Mouse (Mus musculus): Measurements from ENCODE around the gene Exosc9. TPM values are rescaled to one million over a fixed set of nuclear protein-coding genes. Genes with fewer than 3 reads are reported as not detected.

The Exosc9 gene
- polyA plus RNA-seq (2014; fragmentation: Nextera tagmentation; extraction: Ambion mirVana) = 52.9 and 53.7 TPM in 2 replicates

DNA sequence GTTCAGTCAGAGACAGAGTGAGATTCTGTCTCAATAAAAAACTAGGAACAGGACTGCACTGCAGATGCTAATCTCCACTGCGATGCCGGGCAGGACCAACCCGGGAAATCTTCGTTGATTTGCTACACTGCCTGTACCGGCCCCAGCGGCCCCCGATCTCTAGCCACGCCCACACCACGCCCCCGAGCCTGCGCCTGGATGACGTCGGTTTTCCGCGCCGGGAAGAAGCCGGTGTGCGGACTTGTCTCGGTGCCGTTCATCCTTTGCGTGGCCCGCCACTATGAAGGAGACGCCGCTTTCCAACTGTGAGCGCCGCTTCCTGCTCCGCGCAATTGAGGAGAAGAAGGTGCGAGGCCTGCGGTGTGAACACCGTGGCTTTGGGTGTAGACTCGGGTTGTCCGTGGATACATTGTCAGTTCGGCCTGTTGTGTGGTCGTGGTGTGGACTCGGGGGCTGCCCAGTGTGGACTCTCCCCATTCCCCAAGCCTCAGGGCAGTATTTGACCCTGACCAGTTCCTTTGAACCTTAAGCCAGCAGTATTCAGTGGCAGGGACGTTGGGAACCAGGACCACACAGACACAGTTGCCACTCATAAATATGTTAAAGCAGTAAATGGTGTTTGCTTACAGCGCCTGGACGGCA, at the start of gene Exosc9:
Gene Exosc9 (plus strand): TSS at position 201 of the 642 bp plus-strand sequence.
- Histone ChIP-seq H3K4me1 (ENCODE audit: control insufficient read depth, insufficient read depth, low read length) (peaks cover 5% of the 10 kb centered on the region; the same call in 1 of the 2 replicates), H3K4me2 (ENCODE audit: low read depth, low read length) (peak within 1 kb of the TSS; percentile 67), H3K9ac (ENCODE audit: low read depth, low read length) (peak within 1 kb of the TSS; percentile 82), H3K9me3 (ENCODE audit: control insufficient read depth, low read length) (no peaks in the 10 kb centered on the region), H3K4me3 (ENCODE audit: low read depth, low read length) (peak within 1 kb of the TSS; percentile 85), H3K36me3 (ENCODE audit: control insufficient read depth, insufficient read depth, low read length) (peaks cover 37% of the 10 kb centered on the region), H3K27ac (replicated peaks; ENCODE audit: low read depth, low read length) (peak within 1 kb of the TSS; percentile 63), H3K27me3 (replicated peaks; ENCODE audit: control insufficient read depth, insufficient read depth, low read length) (no peaks in the 10 kb centered on the region)
- DNase-seq (ENCODE audit: low spot score) (peak; percentile 93), ATAC-seq (ENCODE audit: low read depth) (peak; percentile 95)
- WGBS = 0% methylated on average over 35 of the region's 39 CpGs

DNA sequence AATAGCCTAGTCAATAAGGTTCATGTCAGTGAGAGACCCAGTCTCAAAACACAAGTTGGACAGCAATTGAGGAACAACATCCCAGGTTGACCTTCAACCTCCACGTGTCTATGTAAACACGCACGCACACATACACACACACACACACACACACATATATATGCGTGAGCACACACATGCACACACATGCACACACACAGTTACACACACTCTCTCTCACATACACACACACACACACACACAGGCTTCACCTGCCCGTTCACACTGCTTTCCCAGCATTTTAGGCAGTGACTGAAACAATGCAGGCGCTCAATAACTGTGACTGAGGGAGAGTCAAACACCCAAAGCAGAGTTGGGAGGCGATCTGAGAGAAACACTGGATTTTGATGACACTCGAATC, 47.1 kb upstream of the Exosc9 start:
- H3K4me2 ChIP-seq (ENCODE audit: low read depth, low read length) = no peak overlapping the region
- 78% methylated on average over 8 of the region's 8 CpGs for WGBS
- no peak overlapping the region for H3K9ac ChIP-seq (ENCODE audit: low read depth, low read length)
- no peak overlapping the region for H3K27ac ChIP-seq (replicated peaks; ENCODE audit: low read depth, low read length)
- H3K36me3 ChIP-seq (ENCODE audit: control insufficient read depth, insufficient read depth, low read length) = no peaks in the 10 kb centered on the region
- no peak for DNase-seq (ENCODE audit: low spot score)
- H3K27me3 ChIP-seq (replicated peaks; ENCODE audit: control insufficient read depth, insufficient read depth, low read length) = no peaks in the 10 kb centered on the region
- ATAC-seq (ENCODE audit: low read depth) = no peak
- no peaks in the 10 kb centered on the region for H3K4me1 ChIP-seq (ENCODE audit: control insufficient read depth, insufficient read depth, low read length)
- no peak overlapping the region for H3K4me3 ChIP-seq (ENCODE audit: low read depth, low read length)
- no peaks in the 10 kb centered on the region for H3K9me3 ChIP-seq (ENCODE audit: control insufficient read depth, low read length)

DNA sequence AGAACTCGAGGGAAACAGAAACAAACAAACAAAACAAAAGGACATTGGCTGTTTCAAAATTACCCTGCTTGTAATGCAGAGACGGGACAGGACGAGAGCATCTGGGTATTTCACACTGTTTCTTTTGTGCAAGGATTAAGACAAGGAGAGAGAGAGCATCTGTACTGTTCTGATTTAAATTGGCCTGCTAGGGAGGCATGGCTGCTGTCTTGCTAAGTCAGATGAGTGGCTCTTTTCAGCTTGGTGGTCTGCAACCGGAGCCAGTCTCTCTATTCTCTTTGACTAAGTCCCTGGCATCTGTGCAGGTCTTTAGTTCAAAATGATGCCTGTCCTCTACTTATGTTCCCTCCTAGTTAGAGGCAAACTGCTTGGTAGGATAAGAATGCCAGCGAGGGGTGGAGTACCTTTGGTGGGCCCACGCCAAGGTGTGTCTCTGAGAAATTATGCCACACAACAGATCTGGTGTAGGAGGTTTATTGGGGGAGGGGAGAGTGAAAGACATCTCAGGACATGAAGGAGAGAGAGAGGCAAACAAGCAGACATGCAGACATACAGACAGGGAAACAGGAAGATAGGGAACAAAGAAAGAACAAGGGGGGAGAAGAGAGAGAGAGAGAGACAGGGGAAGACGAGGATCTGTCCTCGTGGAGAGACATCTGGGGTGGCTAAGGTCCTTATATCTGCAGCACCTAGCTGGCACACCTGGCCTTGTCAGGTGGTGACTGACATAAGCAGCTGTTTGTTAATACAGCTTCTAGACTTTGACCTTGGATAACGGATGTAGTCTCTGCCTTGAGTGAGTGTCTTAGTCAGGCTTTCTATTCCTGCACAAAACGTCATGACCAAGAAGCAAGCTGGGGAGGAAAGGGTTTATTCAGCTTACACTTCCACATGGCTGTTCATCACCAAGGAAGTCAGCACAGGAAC, 46.3 kb upstream of the Exosc9 start:
- no peaks in the 10 kb centered on the region for H3K9me3 ChIP-seq (ENCODE audit: control insufficient read depth, low read length)
- no peak overlapping the region for H3K4me2 ChIP-seq (ENCODE audit: low read depth, low read length)
- no peak overlapping the region for H3K27ac ChIP-seq (replicated peaks; ENCODE audit: low read depth, low read length)
- 58% methylated on average over 10 of the region's 10 CpGs for WGBS
- H3K4me3 ChIP-seq (ENCODE audit: low read depth, low read length) = no peak overlapping the region
- no peaks in the 10 kb centered on the region for H3K36me3 ChIP-seq (ENCODE audit: control insufficient read depth, insufficient read depth, low read length)
- no peaks in the 10 kb centered on the region for H3K4me1 ChIP-seq (ENCODE audit: control insufficient read depth, insufficient read depth, low read length)
- no peak overlapping the region for H3K9ac ChIP-seq (ENCODE audit: low read depth, low read length)
- H3K27me3 ChIP-seq (replicated peaks; ENCODE audit: control insufficient read depth, insufficient read depth, low read length) = no peaks in the 10 kb centered on the region
- no peak for ATAC-seq (ENCODE audit: low read depth)
- no peak for DNase-seq (ENCODE audit: low spot score)

DNA sequence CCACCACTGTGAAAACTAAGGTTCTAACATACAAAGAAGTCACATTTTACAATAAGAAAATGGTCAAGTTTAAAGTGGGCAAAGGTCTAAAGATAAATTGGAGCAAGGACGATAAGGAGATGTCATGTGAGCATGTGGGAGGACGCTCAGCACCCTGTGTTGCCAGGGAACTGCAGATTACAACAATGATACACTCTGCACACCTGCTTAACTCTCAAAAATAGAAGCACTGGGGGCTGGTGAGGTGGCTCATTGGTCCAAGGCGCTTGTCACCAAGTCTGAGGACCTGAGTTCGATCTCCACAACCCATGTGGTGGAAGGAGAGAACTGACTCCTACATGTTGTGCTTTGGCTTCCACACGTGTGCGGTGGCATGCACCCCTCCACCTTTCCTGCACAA, 40.9 kb upstream of the Exosc9 start:
- H3K9ac ChIP-seq (ENCODE audit: low read depth, low read length) = no peak overlapping the region
- DNase-seq (ENCODE audit: low spot score) (no peak), ATAC-seq (ENCODE audit: low read depth) (no peak)
- no peak overlapping the region for H3K27ac ChIP-seq (replicated peaks; ENCODE audit: low read depth, low read length)
- H3K4me3 ChIP-seq (ENCODE audit: low read depth, low read length) = no peak overlapping the region
- WGBS = 84% methylated on average over 6 of the region's 6 CpGs
- H3K4me2 ChIP-seq (ENCODE audit: low read depth, low read length) = no peak overlapping the region
- no peaks in the 10 kb centered on the region for H3K27me3 ChIP-seq (replicated peaks; ENCODE audit: control insufficient read depth, insufficient read depth, low read length)
- H3K36me3 ChIP-seq (ENCODE audit: control insufficient read depth, insufficient read depth, low read length) = no peaks in the 10 kb centered on the region
- H3K4me1 ChIP-seq (ENCODE audit: control insufficient read depth, insufficient read depth, low read length) = no peaks in the 10 kb centered on the region
- no peaks in the 10 kb centered on the region for H3K9me3 ChIP-seq (ENCODE audit: control insufficient read depth, low read length)

DNA sequence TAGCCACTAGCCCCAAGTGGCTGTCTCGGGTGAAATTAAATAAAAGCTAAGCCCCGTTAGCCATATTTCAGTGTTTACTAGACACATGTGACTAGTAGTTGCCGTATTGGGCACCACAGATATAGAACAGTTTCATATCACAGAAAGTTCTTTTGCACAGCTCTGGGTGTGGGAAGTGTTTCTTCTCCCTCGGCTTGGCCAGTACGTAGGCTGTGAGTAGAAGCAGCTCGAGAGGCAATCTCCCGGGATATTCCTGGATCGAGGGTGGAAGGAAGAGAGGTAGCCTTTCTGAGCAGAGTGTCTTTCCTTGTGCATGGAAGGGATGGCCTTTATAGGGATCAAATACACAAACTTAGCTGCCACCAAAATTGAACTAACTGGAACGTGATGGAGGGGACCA, 36.2 kb upstream of the Exosc9 start:
- no peak for ATAC-seq (ENCODE audit: low read depth)
- WGBS = 87% methylated on average over 9 of the region's 9 CpGs
- Histone ChIP-seq H3K27me3 (replicated peaks; ENCODE audit: control insufficient read depth, insufficient read depth, low read length) (peaks cover 14% of the 10 kb centered on the region), H3K4me1 (ENCODE audit: control insufficient read depth, insufficient read depth, low read length) (no peaks in the 10 kb centered on the region), H3K27ac (replicated peaks; ENCODE audit: low read depth, low read length) (no peak overlapping the region), H3K9me3 (ENCODE audit: control insufficient read depth, low read length) (no peaks in the 10 kb centered on the region), H3K36me3 (ENCODE audit: control insufficient read depth, insufficient read depth, low read length) (no peaks in the 10 kb centered on the region), H3K4me3 (ENCODE audit: low read depth, low read length) (no peak overlapping the region), H3K9ac (ENCODE audit: low read depth, low read length) (no peak overlapping the region), H3K4me2 (ENCODE audit: low read depth, low read length) (no peak overlapping the region)
- no peak for DNase-seq (ENCODE audit: low spot score)

DNA sequence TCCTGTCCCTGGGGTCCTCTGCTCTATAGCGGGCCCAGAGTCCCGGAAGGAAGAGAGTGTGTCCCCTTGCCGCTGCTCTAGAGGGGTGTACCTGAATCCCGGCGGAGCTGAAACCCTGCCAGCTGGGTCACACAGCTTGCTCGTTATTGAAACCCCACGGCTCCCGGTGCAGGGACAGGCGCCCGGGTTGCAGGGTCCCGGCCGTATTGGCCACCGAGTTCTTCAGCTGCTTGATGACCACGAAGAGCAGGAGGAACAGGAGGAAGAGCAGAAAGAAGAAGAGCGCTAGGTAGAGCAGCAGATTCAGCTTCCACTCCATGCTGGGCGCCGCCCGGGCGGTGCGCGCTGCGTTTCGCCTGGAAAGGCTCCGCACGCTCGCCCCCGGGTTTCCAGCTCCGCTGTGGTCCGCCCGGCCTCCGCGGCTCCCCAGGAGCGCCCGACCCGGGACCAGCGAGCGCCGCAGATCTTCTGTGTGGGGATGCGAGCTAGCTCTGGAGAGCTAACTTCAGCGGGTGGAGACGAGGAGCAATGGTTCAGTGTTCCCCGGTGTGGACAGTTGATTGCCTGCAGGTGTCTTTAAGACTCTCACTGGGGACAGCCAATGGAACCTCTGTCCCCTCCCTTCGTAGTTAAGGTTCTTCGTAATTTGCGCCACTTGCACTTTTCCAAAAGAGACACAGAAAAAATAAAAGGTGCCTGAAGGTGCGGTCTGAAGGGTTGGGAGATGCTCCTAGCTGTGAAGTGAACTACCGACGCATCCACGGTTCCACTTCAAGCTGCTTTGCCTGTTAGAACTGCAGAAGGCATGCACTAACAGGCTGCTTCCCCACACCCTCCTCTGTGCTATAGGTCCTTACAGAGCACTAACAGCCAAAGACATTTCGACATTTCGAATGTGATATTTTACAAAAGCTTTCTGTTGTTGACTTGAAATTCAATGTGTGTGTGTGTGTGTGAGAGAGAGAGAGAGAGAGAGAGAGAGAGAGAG, 31.0 kb upstream of the Exosc9 start, which contains the start of gene Gm11549:
Gene Gm11549 (minus strand): TSS at position 741 of the 988 bp plus-strand sequence.
- 0 out of 2 replicates have a peak, but pooled peaks cover 4% of the 10 kb centered on the region for H3K4me1 ChIP-seq (ENCODE audit: control insufficient read depth, insufficient read depth, low read length)
- peak within 1 kb of the TSS; percentile 87 for H3K4me2 ChIP-seq (ENCODE audit: low read depth, low read length)
- H3K9me3 ChIP-seq (ENCODE audit: control insufficient read depth, low read length) = no peaks in the 10 kb centered on the region
- DNase-seq (ENCODE audit: low spot score) = peak; percentile 20
- no peak within 1 kb of the TSS for H3K27ac ChIP-seq (replicated peaks; ENCODE audit: low read depth, low read length)
- no peaks in the 10 kb centered on the region for H3K36me3 ChIP-seq (ENCODE audit: control insufficient read depth, insufficient read depth, low read length)
- H3K27me3 ChIP-seq (replicated peaks; ENCODE audit: control insufficient read depth, insufficient read depth, low read length) = peaks cover 36% of the 10 kb centered on the region
- 1% methylated on average over 50 of the region's 51 CpGs for WGBS
- peak; percentile 44; the same call in 1 of the 2 replicates for ATAC-seq (ENCODE audit: low read depth)
- peak within 1 kb of the TSS; percentile 56 for H3K9ac ChIP-seq (ENCODE audit: low read depth, low read length)
- peak within 1 kb of the TSS; percentile 45 for H3K4me3 ChIP-seq (ENCODE audit: low read depth, low read length)

DNA sequence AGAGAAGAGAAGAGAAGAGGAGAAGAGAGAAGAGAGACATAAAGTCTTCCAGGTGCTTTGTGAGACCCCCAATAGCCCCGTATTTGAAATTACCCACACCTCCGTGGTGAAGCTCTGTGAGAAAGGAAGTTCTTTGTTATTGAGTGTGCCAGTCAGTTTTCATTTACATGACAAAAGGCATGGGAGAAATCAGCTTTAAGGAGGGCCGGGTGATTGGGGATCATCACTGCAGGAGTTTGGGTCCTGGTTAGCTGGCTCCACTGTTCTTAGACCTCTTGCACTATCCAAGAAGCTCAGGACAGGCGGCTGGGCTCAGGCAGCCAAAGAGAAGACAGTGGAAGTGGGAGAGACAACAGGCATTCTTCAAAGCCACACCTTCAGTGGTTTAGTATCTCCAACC, 30.3 kb upstream of the Exosc9 start:
- H3K9ac ChIP-seq (ENCODE audit: low read depth, low read length) = no peak overlapping the region
- no peak overlapping the region for H3K27ac ChIP-seq (replicated peaks; ENCODE audit: low read depth, low read length)
- no peak overlapping the region for H3K4me3 ChIP-seq (ENCODE audit: low read depth, low read length)
- no peaks in the 10 kb centered on the region for H3K36me3 ChIP-seq (ENCODE audit: control insufficient read depth, insufficient read depth, low read length)
- no peaks in the 10 kb centered on the region for H3K9me3 ChIP-seq (ENCODE audit: control insufficient read depth, low read length)
- DNase-seq (ENCODE audit: low spot score) (no peak), ATAC-seq (ENCODE audit: low read depth) (no peak)
- peaks cover 36% of the 10 kb centered on the region for H3K27me3 ChIP-seq (replicated peaks; ENCODE audit: control insufficient read depth, insufficient read depth, low read length)
- H3K4me2 ChIP-seq (ENCODE audit: low read depth, low read length) = no peak overlapping the region
- WGBS = 12% methylated on average over 4 of the region's 4 CpGs
- 0 out of 2 replicates have a peak, but pooled peaks cover 4% of the 10 kb centered on the region for H3K4me1 ChIP-seq (ENCODE audit: control insufficient read depth, insufficient read depth, low read length)

DNA sequence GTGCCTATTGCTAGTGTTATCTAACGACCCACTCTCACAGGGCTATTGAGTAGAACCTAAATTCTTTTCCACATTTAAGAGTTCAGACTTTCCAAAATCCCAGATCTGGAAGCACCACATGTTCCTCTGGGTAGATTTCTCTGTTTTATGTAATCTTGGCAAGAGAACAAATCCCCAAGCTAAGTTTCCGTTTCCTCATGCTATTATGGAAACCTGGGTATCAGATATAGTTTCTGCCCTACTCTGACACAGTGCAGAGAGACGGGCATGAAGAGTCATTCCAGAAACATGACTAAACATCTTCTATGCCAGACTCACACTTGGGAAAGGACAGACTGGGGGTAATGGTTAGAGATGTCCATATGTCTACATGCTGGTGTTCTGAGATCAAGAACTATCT, 27.9 kb upstream of the Exosc9 start:
- DNase-seq (ENCODE audit: low spot score) = no peak
- Histone ChIP-seq H3K9me3 (ENCODE audit: control insufficient read depth, low read length) (no peaks in the 10 kb centered on the region), H3K36me3 (ENCODE audit: control insufficient read depth, insufficient read depth, low read length) (no peaks in the 10 kb centered on the region), H3K27me3 (replicated peaks; ENCODE audit: control insufficient read depth, insufficient read depth, low read length) (peaks cover 36% of the 10 kb centered on the region), H3K27ac (replicated peaks; ENCODE audit: low read depth, low read length) (no peak overlapping the region), H3K4me3 (ENCODE audit: low read depth, low read length) (no peak overlapping the region), H3K9ac (ENCODE audit: low read depth, low read length) (no peak overlapping the region), H3K4me1 (ENCODE audit: control insufficient read depth, insufficient read depth, low read length) (0 out of 2 replicates have a peak, but pooled peaks cover 4% of the 10 kb centered on the region), H3K4me2 (ENCODE audit: low read depth, low read length) (no peak overlapping the region)
- 61% methylated on average over 3 of the region's 3 CpGs for WGBS
- ATAC-seq (ENCODE audit: low read depth) = no peak

All from embryonic facial prominence, embryonic 14.5 days (tissue).